Mouse (Mus musculus) liver, embryonic 11.5 days (tissue): ENCODE results near the gene Snx30. TPM values are rescaled to one million over a fixed set of nuclear protein-coding genes. Genes with fewer than 3 reads are reported as not detected.

ENCODE experiments used
- ATAC-seq: fragments of 200-750 bp; cut with Nextera tagmentation; replicated peaks from 2 replicates; pipeline ENCODE4 v1.8.0; 2017; ENCODE audit warnings: moderate number of reproducible peaks, mild to moderate bottlenecking, moderate TSS enrichment, moderate library complexity; ENCODE audit not compliant: low FRiP score
- DNase-seq: peaks from one replicate; pipeline ENCODE4 v3.0.0-alpha.2; 2017; ENCODE audit warnings: low spot score
- H3K27ac ChIP-seq: fragments of 300-500 bp; sonication (generic); 2 replicates; pipeline ENCODE4 v1.5.1; 2014; ENCODE audit warnings: mild to moderate bottlenecking, low read depth, low read length, control low read depth
- H3K27me3 ChIP-seq: fragments of 300-500 bp; sonication (generic); replicated peaks from 2 replicates; pipeline ENCODE4 v1.6.1; 2014; ENCODE audit warnings: low read length, mixed read lengths; ENCODE audit not compliant: control insufficient read depth, insufficient read depth
- H3K36me3 ChIP-seq: fragments of 300-500 bp; sonication (generic); 2 replicates; pipeline ENCODE4 v1.6.1; 2014; ENCODE audit warnings: mild to moderate bottlenecking, low read length, moderate library complexity, mixed read lengths; ENCODE audit not compliant: control insufficient read depth, insufficient read depth
- H3K4me1 ChIP-seq: fragments of 300-500 bp; sonication (generic); replicated peaks from 2 replicates; pipeline ENCODE4 v1.6.1; 2014; ENCODE audit warnings: low read length, mixed read lengths; ENCODE audit not compliant: control insufficient read depth, insufficient read depth
- H3K4me2 ChIP-seq: fragments of 300-500 bp; sonication (generic); 2 replicates; pipeline ENCODE4 v1.6.1; 2014; ENCODE audit warnings: mild to moderate bottlenecking, control low read depth, moderate library complexity
- H3K4me3 ChIP-seq: fragments of 300-500 bp; sonication (generic); 2 replicates; pipeline ENCODE4 v1.5.1; 2014; ENCODE audit warnings: low read depth, low read length, control low read depth
- H3K9ac ChIP-seq: fragments of 300-500 bp; sonication (generic); 2 replicates; pipeline ENCODE4 v1.6.1; 2014; ENCODE audit warnings: low read depth, low read length, control low read depth
- H3K9me3 ChIP-seq: fragments of 300-500 bp; sonication (generic); 2 replicates; pipeline ENCODE4 v1.6.1; 2016; ENCODE audit warnings: low read length, inconsistent platforms, mixed read lengths; ENCODE audit not compliant: control insufficient read depth
- WGBS: fragments of 180-500 bp; shearing (Covaris S2); extraction: QIAGEN DNeasy Blood & Tissue Kit; methylation state at CpG from one replicate; pipeline ENCODE4 v1.1.7; 2014; 5-methylcytosine and 5-hydroxymethylcytosine counted together
- polyA plus RNA-seq: library from polyadenylated mRNA; unstranded; fragments of >200 nt; fragmentation: Nextera tagmentation; extraction: Ambion mirVana; gene quantifications from 2 replicates; pipeline ENCODE4 v1.2.1, GENCODE M21; 2014

Snx30 gene
- polyA plus RNA-seq, 1 experiment from 2014 or later: 5.7 TPM

GRCm38 (mm10) chr4:59802792-59803191, 2.8 kb upstream of the Snx30 start:
- 21% methylated on average over 4 of the region's 4 CpGs for WGBS
- no peak overlapping the region for H3K4me2 ChIP-seq
- H3K9ac ChIP-seq: no peak overlapping the region
- no peaks in the 10 kb centered on the region for H3K27me3 ChIP-seq
- H3K4me3 ChIP-seq: no peak overlapping the region
- peak overlapping the region; percentile 66; the same call in 1 of the 2 replicates for H3K27ac ChIP-seq
- peaks cover 28% of the 10 kb centered on the region for H3K4me1 ChIP-seq
- H3K36me3 ChIP-seq: no peaks in the 10 kb centered on the region
- no peaks in the 10 kb centered on the region for H3K9me3 ChIP-seq
- ATAC-seq (peak; percentile 85), DNase-seq (no peak)

- 44% methylated on average over 5 of the region's 5 CpGs for WGBS
- no peaks in the 10 kb centered on the region for H3K9me3 ChIP-seq
- no peak overlapping the region for H3K9ac ChIP-seq
- no peak overlapping the region for H3K4me2 ChIP-seq
- H3K4me1 ChIP-seq: peaks cover 28% of the 10 kb centered on the region
- peak overlapping the region; percentile 66 for H3K27ac ChIP-seq
- no peak for DNase-seq
- H3K36me3 ChIP-seq: no peaks in the 10 kb centered on the region
- no peak overlapping the region for H3K4me3 ChIP-seq
- no peaks in the 10 kb centered on the region for H3K27me3 ChIP-seq
- ATAC-seq: no peak
Measured at GRCm38 (mm10) chr4:59803358-59803757, 2.3 kb upstream of the Snx30 start.

- H3K36me3 ChIP-seq: no peaks in the 10 kb centered on the region
- WGBS: 63% methylated on average over 1 of the region's 1 CpGs
- peak overlapping the region; percentile 73; the same call in 1 of the 2 replicates for H3K27ac ChIP-seq
- H3K9ac ChIP-seq: no peak overlapping the region
- H3K9me3 ChIP-seq: no peaks in the 10 kb centered on the region
- peak overlapping the region; percentile 69 for H3K4me3 ChIP-seq
- no peaks in the 10 kb centered on the region for H3K27me3 ChIP-seq
- DNase-seq (no peak), ATAC-seq (no peak)
- peaks cover 28% of the 10 kb centered on the region for H3K4me1 ChIP-seq
- peak overlapping the region; percentile 99 for H3K4me2 ChIP-seq
Measured at GRCm38 (mm10) chr4:59804754-59805153, 886 bp upstream of the Snx30 start.

- no peaks in the 10 kb centered on the region for H3K9me3 ChIP-seq
- H3K27ac ChIP-seq: peak overlapping the region; percentile 33; the same call in 1 of the 2 replicates
- no peaks in the 10 kb centered on the region for H3K27me3 ChIP-seq
- no peaks in the 10 kb centered on the region for H3K36me3 ChIP-seq
- under 1% methylated on average over 58 of the region's 58 CpGs for WGBS
- peak overlapping the region; percentile 99 for H3K4me2 ChIP-seq
- H3K9ac ChIP-seq: peak overlapping the region; percentile 64
- DNase-seq (peak; percentile 61), ATAC-seq (peak; percentile 56)
- H3K4me3 ChIP-seq: peak overlapping the region; percentile 69
- H3K4me1 ChIP-seq: peaks cover 28% of the 10 kb centered on the region
Measured at GRCm38 (mm10) chr4:59805968-59806878, 583 bp downstream of the Snx30 start.

GRCm38 (mm10) chr4:59806879-59807195, 1.2 kb downstream of the Snx30 start:
- Histone ChIP-seq H3K4me2 (peak overlapping the region; percentile 99), H3K9ac (peak overlapping the region; percentile 64), H3K36me3 (no peaks in the 10 kb centered on the region), H3K4me3 (peak overlapping the region; percentile 69), H3K9me3 (no peaks in the 10 kb centered on the region), H3K27ac (no peak overlapping the region), H3K4me1 (peaks cover 28% of the 10 kb centered on the region), H3K27me3 (no peaks in the 10 kb centered on the region)
- ATAC-seq: no peak
- DNase-seq: no peak
- 9% methylated on average over 9 of the region's 9 CpGs for WGBS

- DNase-seq (no peak), ATAC-seq (no peak)
- Histone ChIP-seq H3K27me3 (no peaks in the 10 kb centered on the region), H3K4me1 (peaks cover 22% of the 10 kb centered on the region), H3K4me3 (0 out of 2 replicates have a peak overlapping the region, but pooled peaks have one; percentile 69), H3K9me3 (no peaks in the 10 kb centered on the region), H3K27ac (no peak overlapping the region), H3K4me2 (peak overlapping the region; percentile 99), H3K36me3 (no peaks in the 10 kb centered on the region), H3K9ac (0 out of 2 replicates have a peak overlapping the region, but pooled peaks have one; percentile 0)
- WGBS: 58% methylated on average over 2 of the region's 2 CpGs
Measured at GRCm38 (mm10) chr4:59807521-59807920, 1.9 kb downstream of the Snx30 start.

- H3K27ac ChIP-seq: no peak overlapping the region
- peaks cover 16% of the 10 kb centered on the region for H3K4me1 ChIP-seq
- no peak overlapping the region for H3K9ac ChIP-seq
- H3K27me3 ChIP-seq: no peaks in the 10 kb centered on the region
- H3K4me2 ChIP-seq: no peak overlapping the region; the same call in 1 of the 2 replicates
- H3K4me3 ChIP-seq: no peak overlapping the region
- H3K36me3 ChIP-seq: no peaks in the 10 kb centered on the region
- WGBS: 67% methylated on average over 5 of the region's 5 CpGs
- DNase-seq (no peak), ATAC-seq (no peak)
- H3K9me3 ChIP-seq: no peaks in the 10 kb centered on the region
Measured at GRCm38 (mm10) chr4:59808396-59808795, 2.8 kb downstream of the Snx30 start.

GRCm38 (mm10) chr4:59814094-59814493, 8.5 kb downstream of the Snx30 start:
- Histone ChIP-seq H3K36me3 (no peaks in the 10 kb centered on the region), H3K27me3 (no peaks in the 10 kb centered on the region), H3K4me2 (no peak overlapping the region), H3K9ac (peak overlapping the region; percentile 8; the same call in 1 of the 2 replicates), H3K4me3 (no peak overlapping the region), H3K9me3 (no peaks in the 10 kb centered on the region), H3K4me1 (peaks cover 41% of the 10 kb centered on the region), H3K27ac (no peak overlapping the region)
- ATAC-seq (0 out of 2 replicates have a peak, but pooled peaks have one; percentile 21), DNase-seq (no peak)
- WGBS: 46% methylated on average over 7 of the region's 7 CpGs
